Mouse (Mus musculus): ENCODE measurements around the gene Stard10.

Stard10 gene

GRCm38 (mm10) chr7:101330841-101331173 is 13.9 kb downstream of the Stard10 start:
- no peak for DNase-seq (ENCODE audit: low read depth, low spot score)

GRCm38 (mm10) chr7:101332045-101332831 is 15.4 kb downstream of the Stard10 start:
- no peak for DNase-seq (ENCODE audit: low read depth, low spot score)

- no peak for DNase-seq (ENCODE audit: low read depth, low spot score)
Observed at GRCm38 (mm10) chr7:101335228-101335627, 18.3 kb downstream of the Stard10 start.

GRCm38 (mm10) chr7:101336686-101337085 is 19.8 kb downstream of the Stard10 start:
- no peak for DNase-seq (ENCODE audit: low read depth, low spot score)

GRCm38 (mm10) chr7:101337401-101337800 is 20.5 kb downstream of the Stard10 start:
- DNase-seq (ENCODE audit: low read depth, low spot score) = no peak

GRCm38 (mm10) chr7:101341405-101341804 is 24.5 kb downstream of the Stard10 start:
- no peak for DNase-seq (ENCODE audit: low read depth, low spot score)

- DNase-seq (ENCODE audit: low read depth, low spot score) = no peak
Observed at GRCm38 (mm10) chr7:101343135-101343534, 26.2 kb downstream of the Stard10 start.

GRCm38 (mm10) chr7:101344892-101345291 is 28.0 kb downstream of the Stard10 start:
- DNase-seq (ENCODE audit: low read depth, low spot score) = no peak

GRCm38 (mm10) chr7:101346991-101347390 is 30.1 kb downstream of the Stard10 start:
- DNase-seq (ENCODE audit: low read depth, low spot score) = no peak

- peak; percentile 54 for DNase-seq (ENCODE audit: low read depth, low spot score)
Observed at GRCm38 (mm10) chr7:101347767-101348270, 30.9 kb downstream of the Stard10 start, which contains the start of gene Arap1. TSS of gene Arap1 (plus strand) at chr7:101348067.

GRCm38 (mm10) chr7:101348312-101348711 is 31.4 kb downstream of the Stard10 start:
- no peak for DNase-seq (ENCODE audit: low read depth, low spot score)

GRCm38 (mm10) chr7:101349861-101350260 is 33.0 kb downstream of the Stard10 start:
- DNase-seq (ENCODE audit: low read depth, low spot score) = peak; percentile 35

GRCm38 (mm10) chr7:101352404-101352803 is 35.5 kb downstream of the Stard10 start:
- DNase-seq (ENCODE audit: low read depth, low spot score) = no peak

GRCm38 (mm10) chr7:101354423-101354822 is 37.5 kb downstream of the Stard10 start:
- DNase-seq (ENCODE audit: low read depth, low spot score) = no peak

- DNase-seq (ENCODE audit: low read depth, low spot score) = no peak
Observed at GRCm38 (mm10) chr7:101355551-101356100, 38.7 kb downstream of the Stard10 start.

- no peak for DNase-seq (ENCODE audit: low read depth, low spot score)
Observed at GRCm38 (mm10) chr7:101356868-101357267, 40.0 kb downstream of the Stard10 start.

- DNase-seq (ENCODE audit: low read depth, low spot score) = no peak
Observed at GRCm38 (mm10) chr7:101360406-101360805, 43.5 kb downstream of the Stard10 start.

GRCm38 (mm10) chr7:101361021-101361420 is 44.1 kb downstream of the Stard10 start:
- DNase-seq (ENCODE audit: low read depth, low spot score) = no peak

- no peak for DNase-seq (ENCODE audit: low read depth, low spot score)
Observed at GRCm38 (mm10) chr7:101361767-101362166, 44.9 kb downstream of the Stard10 start.

GRCm38 (mm10) chr7:101362791-101363191 is 45.9 kb downstream of the Stard10 start:
- no peak for DNase-seq (ENCODE audit: low read depth, low spot score)

- no peak for DNase-seq (ENCODE audit: low read depth, low spot score)
Observed at GRCm38 (mm10) chr7:101363914-101364313, 47.0 kb downstream of the Stard10 start.

- DNase-seq (ENCODE audit: low read depth, low spot score) = no peak
Observed at GRCm38 (mm10) chr7:101367901-101368852, 51.3 kb downstream of the Stard10 start.
